Mouse (Mus musculus) spleen, postnatal 0 days (tissue): ENCODE results near the gene Gm32742. TPM values are rescaled to one million over a fixed set of nuclear protein-coding genes. Genes with fewer than 3 reads are reported as not detected.

Source experiments
- microRNA counts: library from miRNA; unstranded; fragments of <30 nt; microRNA quantifications from one replicate; lab custom pipeline; 2015
- polyA plus RNA-seq: library from polyadenylated mRNA; unstranded; fragments of >200 nt; fragmentation: Nextera tagmentation; extraction: Ambion mirVana; gene quantifications from 2 replicates; pipeline ENCODE4 v1.2.1, GENCODE M21; 2015

Gm32742 gene
- polyA plus RNA-seq = 0.01 and 0.04 TPM in 2 replicates

GRCm38 (mm10) chr9:51165312-51166180, at the start of gene Gm32742:
Gene Gm32742 (minus strand): TSS chr9:51165517.

GRCm38 (mm10) chr9:51213023-51213728, 47.9 kb upstream of the Gm32742 start, which contains the start of gene Pou2af1:
Gene Pou2af1 (plus strand): TSS chr9:51213708.

GRCm38 (mm10) chr9:51101756-51102425, 63.4 kb downstream of the Gm32742 start, which contains the start of gene 4833427G06Rik:
Gene 4833427G06Rik (minus strand): TSS chr9:51102078.

MicroRNAs within 50 kb of the gene (microRNA counts, 519-probe panel; counts per million panel counts)
- microRNA mmu-miR-34b-3p (lab: Ali Mortazavi, UCI) = 88.3 counts per million
- 88.3 counts per million for microRNA mmu-miR-34b-5p (lab: Ali Mortazavi, UCI)
- microRNA mmu-miR-34c (lab: Ali Mortazavi, UCI) = 88.3 counts per million

Other genes starting within 250 kb of the Gm32742 start
- gene Sik2, start 156.4 kb downstream of the Gm32742 start, polyA plus RNA-seq = 14.5 and 15.0 TPM in 2 replicates
- 0.34 TPM in 1 of 2 replicates, not detected in the other for gene Btg4, start 104.6 kb downstream of the Gm32742 start, polyA plus RNA-seq
- 2.8 and 3.2 TPM in 2 replicates for gene Layn, start 88.4 kb downstream of the Gm32742 start, polyA plus RNA-seq
- gene 4833427G06Rik, start 63.4 kb downstream of the Gm32742 start, polyA plus RNA-seq = not detected in 2 replicates
- gene Pou2af1, start 48.2 kb upstream of the Gm32742 start, polyA plus RNA-seq = 6.2 and 7.7 TPM in 2 replicates
- gene Colca2, start 113.1 kb upstream of the Gm32742 start, polyA plus RNA-seq = 1.4 and 1.7 TPM in 2 replicates
- 0.12 and 0.19 TPM in 2 replicates for gene 1810046K07Rik, start 163.4 kb upstream of the Gm32742 start, polyA plus RNA-seq